Mouse (Mus musculus): Measurements from ENCODE around the gene Matk.

DNA sequence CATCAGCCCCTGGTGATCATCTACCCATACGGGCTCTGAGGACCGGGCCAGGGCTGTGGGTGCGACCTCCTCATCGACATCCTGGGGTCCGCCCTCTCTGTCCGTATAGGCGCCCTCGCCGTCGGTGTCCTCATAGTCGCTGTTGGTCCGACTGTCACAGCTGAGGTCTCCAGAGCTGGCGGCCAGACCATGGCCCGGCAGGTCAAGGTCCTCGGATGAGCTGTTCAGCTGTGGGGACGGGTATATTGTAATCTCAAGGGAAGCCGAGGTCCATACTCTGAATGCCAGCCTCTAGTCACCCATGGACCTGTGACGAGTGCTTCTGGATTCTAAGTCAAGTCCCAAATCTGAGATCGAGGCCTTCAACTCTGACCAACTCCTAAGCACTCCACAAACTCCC, 21.1 kb downstream of the Matk start:
- TF ChIP-seq POLR2A (IDR thresholded peaks at IDR 0.05; ENCODE audit: extremely low read depth, insufficient read depth, low read length) (no peak), CTCF (IDR thresholded peaks at IDR 0.05; ENCODE audit: low read depth, low read length) (no peak)
